Mouse (Mus musculus) adrenal gland, postnatal 0 days (tissue): ENCODE measurements around the gene Abcg4. TPM values are rescaled to one million over a fixed set of nuclear protein-coding genes. Genes with fewer than 3 reads are reported as not detected.

Source experiments
- microRNA-seq: library from miRNA; unstranded; fragments of <30 nt; microRNA quantifications from one replicate; pipeline ENCODE4, GENCODE M21; 2016; ENCODE audit warnings: borderline replicate concordance; ENCODE audit not compliant: insufficient number of aligned reads
- polyA plus RNA-seq: library from polyadenylated mRNA; unstranded; fragments of >200 nt; fragmentation: Nextera tagmentation; extraction: Ambion mirVana; gene quantifications from 2 replicates; pipeline ENCODE4 v1.2.1, GENCODE M21; 2015

Abcg4 gene
- 8.9 and 12.6 TPM in 2 replicates for polyA plus RNA-seq

DNA sequence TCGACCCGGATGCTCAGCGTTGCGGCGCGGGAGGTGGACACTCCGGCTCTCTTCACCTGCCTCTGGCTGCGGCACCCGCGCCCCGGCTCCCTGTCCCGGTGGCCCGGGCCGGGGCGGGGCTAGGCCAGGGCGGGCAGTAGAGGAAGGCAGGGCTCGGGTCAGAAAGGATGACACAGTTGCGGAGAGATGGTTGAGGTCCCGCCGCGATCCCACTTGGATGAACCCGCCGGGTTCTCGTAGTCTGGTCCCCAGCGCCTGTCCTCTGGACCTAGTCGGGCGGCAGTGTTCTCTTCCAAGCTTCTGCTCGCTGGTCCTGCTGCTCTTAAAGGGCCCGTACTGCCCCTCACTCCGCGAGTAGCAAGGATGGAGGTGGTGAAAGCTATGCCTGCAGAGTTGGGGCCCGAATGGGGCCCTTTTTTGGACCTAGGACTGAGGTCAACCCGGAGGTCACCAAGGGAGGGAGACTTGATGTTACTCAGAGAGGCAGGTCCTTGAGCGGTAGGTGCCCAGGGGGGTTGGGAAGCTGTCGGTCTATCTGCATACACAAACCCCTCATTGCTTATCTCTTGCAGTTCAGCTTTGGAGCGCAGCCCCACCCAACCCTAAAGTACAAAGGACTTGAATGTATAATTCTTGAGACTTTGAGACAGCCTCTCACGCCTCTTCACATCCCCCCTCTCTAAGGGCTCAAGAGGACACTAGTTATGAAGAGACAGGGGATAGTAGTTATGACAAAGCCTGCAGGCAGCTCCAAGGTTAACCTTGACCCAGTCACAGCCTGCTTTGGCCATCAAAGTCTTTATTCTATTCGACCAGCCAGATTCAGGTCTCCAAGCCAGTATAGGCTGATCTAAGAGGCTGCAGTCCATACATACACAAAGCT lies at the start of gene Abcg4:
Gene Abcg4 (minus strand): TSS at position 540 of the 883 bp plus-strand sequence.

DNA sequence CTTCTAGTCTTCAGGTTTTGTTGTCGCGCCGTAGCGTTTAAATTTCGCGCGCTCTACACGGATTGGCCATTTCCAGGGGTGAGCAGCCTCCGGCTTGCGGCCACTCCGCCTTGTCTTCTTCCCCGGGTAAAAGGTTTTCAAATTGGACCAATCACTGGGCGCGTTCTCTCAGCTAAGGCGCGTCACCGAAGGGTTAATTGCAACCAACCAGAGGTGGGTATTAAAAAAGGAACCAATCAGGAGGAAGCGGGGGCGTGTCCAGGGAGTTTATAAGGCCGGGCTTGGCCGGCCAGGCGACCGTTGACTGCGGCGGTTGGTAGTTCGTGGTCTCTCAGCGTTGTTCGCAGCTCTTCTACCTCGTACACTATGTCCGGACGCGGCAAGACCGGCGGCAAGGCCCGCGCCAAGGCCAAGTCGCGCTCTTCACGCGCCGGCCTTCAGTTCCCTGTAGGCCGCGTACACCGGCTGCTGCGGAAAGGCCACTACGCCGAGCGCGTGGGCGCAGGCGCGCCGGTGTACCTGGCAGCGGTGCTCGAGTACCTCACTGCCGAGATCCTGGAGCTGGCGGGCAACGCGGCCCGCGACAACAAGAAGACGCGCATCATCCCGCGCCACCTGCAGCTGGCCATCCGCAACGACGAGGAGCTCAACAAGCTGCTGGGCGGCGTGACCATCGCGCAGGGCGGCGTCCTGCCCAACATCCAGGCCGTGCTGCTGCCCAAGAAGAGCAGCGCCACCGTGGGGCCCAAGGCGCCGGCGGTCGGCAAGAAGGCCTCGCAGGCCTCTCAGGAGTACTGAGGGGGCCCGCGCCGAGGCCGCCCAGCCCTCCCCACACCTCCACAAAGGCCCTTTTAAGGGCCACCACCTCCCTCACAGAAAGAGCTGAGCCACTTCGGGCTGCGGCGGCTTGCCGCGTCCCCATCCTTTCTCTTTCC lies 46.2 kb upstream of the Abcg4 start, which contains the start of gene H2afx:
Gene H2afx (plus strand): TSS at position 299 of the 935 bp plus-strand sequence.

DNA sequence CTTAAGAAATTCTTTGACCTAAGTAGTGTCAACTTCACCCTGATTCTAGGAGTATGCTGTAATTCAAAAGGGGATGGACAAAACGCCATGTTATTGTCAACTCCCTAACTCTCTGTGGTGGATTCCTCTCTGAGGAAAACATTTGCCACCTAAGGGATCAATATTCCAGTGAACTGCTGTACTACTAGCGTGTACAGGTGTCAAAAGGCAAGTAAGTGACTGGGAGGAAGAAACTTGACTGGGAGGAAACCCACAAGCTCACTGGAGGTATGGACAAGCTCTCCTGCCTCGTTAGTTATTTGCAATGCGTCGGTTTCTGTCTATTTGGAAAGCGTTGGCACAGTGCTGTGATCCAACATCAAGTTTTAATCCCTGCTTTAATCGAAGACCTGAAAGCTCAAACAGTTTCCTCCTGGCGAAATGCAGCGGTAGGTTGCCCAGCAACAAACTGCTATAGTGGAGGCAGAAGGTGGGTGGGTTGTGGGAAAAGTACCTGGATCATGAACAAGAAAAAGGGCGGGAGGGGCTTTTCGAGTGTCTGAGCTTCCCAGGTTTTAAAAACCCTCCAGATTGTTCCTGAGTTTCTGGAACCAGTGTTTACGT lies 37.5 kb upstream of the Abcg4 start, which contains the start of gene Dpagt1:
Gene Dpagt1 (plus strand): TSS at position 252 of the 603 bp plus-strand sequence.

DNA sequence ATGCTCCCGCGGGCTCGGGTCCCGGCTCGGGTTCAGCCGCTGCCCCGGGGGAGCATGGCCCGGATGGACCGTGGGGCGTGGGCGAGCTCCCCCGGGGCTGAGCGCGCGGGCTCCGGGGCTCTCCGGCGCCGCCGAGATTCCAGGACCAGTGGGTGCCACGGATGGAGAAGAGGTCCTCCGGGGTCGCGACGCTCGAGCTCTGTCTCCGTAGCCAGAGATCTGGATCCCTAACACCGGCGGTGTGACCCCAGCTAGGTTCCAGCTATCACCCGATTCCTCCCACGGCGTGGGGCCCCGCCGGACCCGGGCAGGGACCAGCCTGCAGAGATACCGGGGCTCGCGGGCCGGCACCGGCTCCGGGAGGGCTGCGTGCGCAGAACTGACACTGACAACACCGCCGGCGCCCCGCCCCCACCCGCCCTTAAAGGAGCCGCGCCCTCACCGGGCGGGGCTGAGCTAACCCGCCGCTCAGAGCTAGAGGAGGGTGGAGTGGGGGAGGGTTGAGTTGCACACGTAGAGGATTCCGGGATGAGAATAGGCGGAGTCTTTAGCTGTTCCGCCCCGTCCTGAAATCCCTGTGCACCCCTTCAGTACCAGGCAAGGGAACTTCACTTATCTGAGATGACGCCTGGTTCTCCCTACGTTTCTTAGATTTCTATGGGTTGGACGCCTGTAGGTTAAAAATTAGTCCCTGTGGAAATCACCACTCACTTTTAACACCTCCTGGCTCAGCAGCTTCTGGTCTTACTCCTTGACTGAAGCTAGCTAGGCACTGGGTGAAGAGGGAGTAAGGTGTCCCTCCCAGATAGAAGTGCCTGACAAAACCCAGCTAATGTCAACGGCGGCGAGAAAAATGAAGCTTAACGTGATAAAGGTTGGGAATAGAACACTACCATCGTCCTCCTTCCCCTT lies 31.7 kb upstream of the Abcg4 start, which contains the start of gene C2cd2l:
Gene C2cd2l (minus strand): TSS at position 399 of the 912 bp plus-strand sequence.

DNA sequence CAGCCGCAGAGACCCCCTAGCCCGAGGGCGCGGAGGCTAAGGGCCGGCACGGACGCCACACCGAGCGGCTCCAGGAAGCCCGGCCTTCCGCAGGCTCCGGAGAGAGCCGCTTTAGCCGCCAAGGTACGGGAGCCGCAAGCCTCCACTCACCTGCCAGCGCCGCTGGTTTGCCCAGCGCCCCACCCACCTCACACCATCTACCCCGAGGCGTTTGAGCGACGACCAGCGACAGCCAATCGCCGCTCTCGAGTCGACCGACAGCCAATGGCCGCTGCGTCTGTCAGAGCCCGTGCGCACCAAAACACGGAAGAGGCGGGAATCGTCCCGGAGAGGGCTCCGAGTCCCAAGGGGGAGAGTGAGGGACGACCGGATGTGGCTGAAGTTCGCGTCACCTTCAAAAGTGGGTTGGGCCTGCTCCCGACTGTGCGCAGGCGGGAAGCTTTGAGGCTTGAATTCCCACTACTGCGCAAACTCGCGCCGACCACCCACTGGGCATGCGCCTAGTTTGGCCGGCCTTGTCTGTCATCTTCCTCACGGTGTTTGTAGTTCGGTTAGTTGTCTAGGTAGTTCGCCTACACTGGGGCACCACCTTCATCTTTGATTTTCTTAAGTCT lies 17.2 kb upstream of the Abcg4 start, which contains the start of gene Hinfp:
Gene Hinfp (minus strand): TSS at position 206 of the 614 bp plus-strand sequence.

DNA sequence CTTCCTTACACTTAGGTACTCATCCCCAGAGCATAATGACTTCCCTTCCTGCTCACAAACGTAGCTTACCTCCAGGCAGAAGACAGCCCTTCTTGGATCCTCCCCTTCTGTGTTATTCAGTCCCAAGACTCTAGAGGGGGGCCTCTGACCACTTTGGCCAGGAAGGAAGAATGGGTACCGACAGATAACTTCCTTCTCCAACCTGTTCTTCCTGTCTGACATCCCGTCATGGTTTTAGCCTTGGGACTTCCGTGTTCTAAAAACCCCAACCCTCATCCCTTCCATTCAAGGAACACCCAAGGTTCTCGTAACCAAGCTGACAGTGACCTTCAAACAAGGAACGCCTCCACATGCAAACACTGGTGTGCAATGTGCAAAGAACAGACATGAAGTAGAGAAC lies 20.0 kb downstream of the Abcg4 start, which contains the start of gene Nlrx1:
Gene Nlrx1 (minus strand): TSS at position 168 of the 400 bp plus-strand sequence.

DNA sequence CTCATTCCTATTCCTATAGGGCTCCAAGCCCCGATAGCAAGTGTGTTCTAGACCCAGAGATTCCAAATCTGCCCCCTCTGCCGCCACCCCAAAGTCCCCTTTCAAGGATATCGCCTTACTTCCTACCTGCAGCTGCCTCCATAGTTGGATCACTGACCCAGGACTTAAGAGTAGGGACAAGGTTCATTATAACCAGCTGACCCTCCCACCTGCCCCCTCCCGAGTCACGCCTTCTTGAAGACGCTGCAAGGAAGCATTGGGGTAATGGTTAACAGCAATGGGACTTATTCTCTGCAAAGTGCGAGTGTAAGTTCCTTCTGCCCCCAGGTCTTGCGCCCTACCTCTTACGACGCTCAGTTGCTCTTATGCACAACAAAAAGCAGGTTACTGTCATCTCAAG lies 37.1 kb downstream of the Abcg4 start, which contains the start of gene Pdzd3:
Gene Pdzd3 (minus strand): TSS at position 158 of the 400 bp plus-strand sequence.

DNA sequence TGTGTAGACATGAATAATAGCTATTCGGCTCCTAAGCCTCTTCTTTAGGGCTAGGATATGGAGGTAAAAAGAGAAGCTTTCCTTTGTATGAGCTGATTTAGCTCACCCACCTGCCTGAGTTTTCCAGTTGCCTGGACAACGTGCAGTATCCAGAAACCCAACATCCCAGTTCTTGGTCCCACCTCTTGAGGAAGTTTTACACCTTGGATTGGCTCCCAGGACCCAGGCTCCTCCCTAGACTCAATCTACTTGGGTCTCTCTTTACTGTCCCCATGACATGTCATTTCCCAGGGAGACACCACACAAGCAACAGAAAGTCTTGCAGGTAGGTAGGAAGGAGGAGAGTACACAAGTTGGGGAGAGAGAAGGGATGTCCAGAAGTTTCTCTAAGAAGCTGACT lies 48.0 kb downstream of the Abcg4 start, which contains the start of gene Ccdc153:
Gene Ccdc153 (plus strand): TSS at position 278 of the 400 bp plus-strand sequence.

DNA sequence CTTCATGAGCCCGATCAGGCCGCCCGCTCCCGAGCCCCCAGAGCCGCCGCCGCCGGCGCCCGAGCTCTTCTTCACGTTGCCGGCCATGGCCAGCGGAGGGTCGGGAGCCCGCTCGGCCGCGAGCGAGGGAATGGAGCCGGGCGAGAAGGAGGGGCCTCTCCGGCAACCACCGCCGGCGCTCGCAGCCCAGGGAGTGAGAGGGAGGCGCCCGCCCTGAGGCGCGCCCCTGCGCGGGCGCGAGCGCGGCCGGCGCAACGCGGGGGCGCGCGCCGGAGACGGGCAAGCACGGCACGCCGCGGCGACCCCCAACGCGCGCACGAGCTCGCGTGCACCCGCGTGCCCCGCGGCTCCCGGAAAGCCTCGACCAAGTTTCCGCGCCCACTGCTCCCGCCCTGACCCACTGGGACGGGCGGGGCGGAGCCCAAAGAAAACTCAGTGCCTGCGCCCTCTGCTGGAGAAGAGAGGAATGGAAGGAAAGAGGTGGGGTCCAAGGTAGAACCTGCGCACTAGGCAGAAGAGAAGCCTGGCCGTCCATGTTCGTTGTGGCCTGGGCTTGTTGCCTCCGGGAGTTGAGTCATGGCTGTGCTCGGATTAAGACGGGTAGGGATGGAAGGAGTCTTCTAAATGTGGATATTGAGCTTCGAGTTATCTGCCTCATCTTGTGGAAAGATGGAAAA lies 54.5 kb downstream of the Abcg4 start, which contains the start of gene Cbl:
Gene Cbl (minus strand): TSS at position 248 of the 677 bp plus-strand sequence.

Small RNAs within 50 kb of the gene (microRNA-seq; reads per million reads assigned to microRNA genes)
- not detected for gene Gm44335

Other genes starting within 250 kb of the Abcg4 start
- gene Thy1, start 245.2 kb downstream of the Abcg4 start, polyA plus RNA-seq: 10.9 and 19.0 TPM in 2 replicates
- 10.1 and 14.3 TPM in 2 replicates for gene Usp2, start 221.6 kb downstream of the Abcg4 start, polyA plus RNA-seq
- gene Mfrp, start 186.9 kb downstream of the Abcg4 start, polyA plus RNA-seq: 0.03 and 0.11 TPM in 2 replicates
- 12.8 and 16.9 TPM in 2 replicates for gene C1qtnf5, start 181.4 kb downstream of the Abcg4 start, polyA plus RNA-seq
- 0.16 and 0.28 TPM in 2 replicates for gene Gm49380, start 175.1 kb downstream of the Abcg4 start, polyA plus RNA-seq
- 22.4 and 35.7 TPM in 2 replicates for gene Rnf26, start 175.1 kb downstream of the Abcg4 start, polyA plus RNA-seq
- gene Mcam, start 154.1 kb downstream of the Abcg4 start, polyA plus RNA-seq: 27.4 and 36.3 TPM in 2 replicates
- 5.7 and 7.4 TPM in 2 replicates for gene Cbl, start 54.6 kb downstream of the Abcg4 start, polyA plus RNA-seq
- 2.3 and 4.2 TPM in 2 replicates for gene Ccdc153, start 47.9 kb downstream of the Abcg4 start, polyA plus RNA-seq
- gene Pdzd3, start 37.1 kb downstream of the Abcg4 start, polyA plus RNA-seq: 0.32 and 0.58 TPM in 2 replicates
- gene Nlrx1, start 20.0 kb downstream of the Abcg4 start, polyA plus RNA-seq: 14.2 and 22.7 TPM in 2 replicates
- 9.4 and 11.5 TPM in 2 replicates for gene Hinfp, start 17.1 kb upstream of the Abcg4 start, polyA plus RNA-seq
- gene C2cd2l, start 31.7 kb upstream of the Abcg4 start, polyA plus RNA-seq: 10.9 and 11.3 TPM in 2 replicates
- 27.4 and 35.8 TPM in 2 replicates for gene Dpagt1, start 37.4 kb upstream of the Abcg4 start, polyA plus RNA-seq
- 99.2 and 108 TPM in 2 replicates for gene H2afx, start 46.1 kb upstream of the Abcg4 start, polyA plus RNA-seq
- 110 and 170 TPM in 2 replicates for gene Hmbs, start 55.6 kb upstream of the Abcg4 start, polyA plus RNA-seq
- 27.1 and 43.2 TPM in 2 replicates for gene Vps11, start 73.1 kb upstream of the Abcg4 start, polyA plus RNA-seq
- 11.9 and 23.6 TPM in 2 replicates for gene Hyou1, start 90.9 kb upstream of the Abcg4 start, polyA plus RNA-seq
- gene Slc37a4, start 108.2 kb upstream of the Abcg4 start, polyA plus RNA-seq: 21.6 and 31.8 TPM in 2 replicates
- 2,801 and 4,350 TPM in 2 replicates for gene Rps25, start 118.5 kb upstream of the Abcg4 start, polyA plus RNA-seq
- 160 and 163 TPM in 2 replicates for gene Trappc4, start 119.0 kb upstream of the Abcg4 start, polyA plus RNA-seq
- gene Ccdc84, start 130.0 kb upstream of the Abcg4 start, polyA plus RNA-seq: 17.8 and 22.2 TPM in 2 replicates
- not detected in 2 replicates for gene Foxr1, start 152.5 kb upstream of the Abcg4 start, polyA plus RNA-seq
- 0.11 TPM in 1 of 2 replicates, not detected in the other for gene Upk2, start 166.4 kb upstream of the Abcg4 start, polyA plus RNA-seq
- gene Bcl9l, start 194.2 kb upstream of the Abcg4 start, polyA plus RNA-seq: 8.2 and 8.6 TPM in 2 replicates